Mouse (Mus musculus): ENCODE results near the gene Ank2.

DNA sequence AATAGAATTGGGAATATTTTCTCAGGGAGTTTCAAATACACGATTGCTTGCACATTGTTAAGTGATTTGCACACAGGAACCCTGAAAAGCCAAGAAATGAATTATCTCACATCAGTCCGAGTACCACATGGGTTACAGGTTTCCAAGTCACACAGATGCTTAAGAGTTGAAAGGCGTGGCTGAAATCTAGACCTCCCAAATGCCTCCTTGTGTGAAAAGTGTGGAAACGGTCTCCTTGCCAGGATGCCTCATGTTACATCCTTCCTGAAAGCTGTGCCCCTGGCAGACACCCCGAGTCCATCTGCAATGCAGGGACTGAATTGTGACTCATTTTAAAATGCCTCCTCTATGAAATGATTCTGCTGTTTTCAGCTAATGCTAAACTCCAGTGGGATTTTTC lies 391.9 kb downstream of the Ank2 start:
- TF ChIP-seq CTCF (IDR thresholded peaks at IDR 0.05; ENCODE audit: extremely low read depth, insufficient read length, insufficient replicate concordance, low read depth, low read length) (no peak), POLR2A (IDR thresholded peaks at IDR 0.05; ENCODE audit: low read depth, low read length) (no peak)

Data from small intestine, adult 2 months (tissue).